Mouse (Mus musculus) limb, embryonic 12.5 days (tissue): ENCODE measurements around the gene Vmn1r43. TPM values are rescaled to one million over a fixed set of nuclear protein-coding genes. Genes with fewer than 3 reads are reported as not detected.
"Not testable (repeated sequence)": the region's sequence is repeated elsewhere in the genome, so short reads cannot be mapped to it uniquely, and the experiment has no call there.

Source experiments
- ATAC-seq: fragments of 200-750 bp; cut with Nextera tagmentation; 2 replicates; pipeline ENCODE4 v1.8.0; 2017; ENCODE audit warnings: low read depth, moderate TSS enrichment; ENCODE audit not compliant: insufficient number of reproducible peaks, insufficient read depth, low FRiP score, low TSS enrichment
- H3K27ac ChIP-seq: fragments of 300-500 bp; sonication (generic); 2 replicates; pipeline ENCODE4 v1.5.1; 2016; ENCODE audit warnings: mild to moderate bottlenecking, moderate library complexity
- H3K27me3 ChIP-seq: fragments of 300-500 bp; sonication (generic); 2 replicates; pipeline ENCODE4 v1.6.1; 2016; ENCODE audit warnings: mild to moderate bottlenecking, moderate library complexity
- H3K36me3 ChIP-seq: fragments of 300-500 bp; sonication (generic); 2 replicates; pipeline ENCODE4 v1.6.1; 2016; ENCODE audit warnings: mild to moderate bottlenecking, moderate library complexity
- H3K4me1 ChIP-seq: fragments of 300-500 bp; sonication (generic); replicated peaks from 2 replicates; pipeline ENCODE4 v1.6.1; 2016
- H3K4me2 ChIP-seq: fragments of 300-500 bp; sonication (generic); 2 replicates; pipeline ENCODE4 v1.6.1; 2016; ENCODE audit warnings: mild to moderate bottlenecking, moderate library complexity
- H3K4me3 ChIP-seq: fragments of 300-500 bp; sonication (generic); replicated peaks from 2 replicates; pipeline ENCODE4 v1.5.1; 2016; ENCODE audit warnings: mild to moderate bottlenecking
- H3K9ac ChIP-seq: fragments of 300-500 bp; sonication (generic); replicated peaks from 2 replicates; pipeline ENCODE4 v1.6.1; 2016; ENCODE audit warnings: mild to moderate bottlenecking, moderate library complexity
- H3K9me3 ChIP-seq: fragments of 300-500 bp; sonication (generic); 2 replicates; pipeline ENCODE4 v1.6.1; 2016; ENCODE audit warnings: mild to moderate bottlenecking, moderate library complexity
- WGBS: fragments of 180-500 bp; shearing (Covaris S2); methylation state at CpG from one replicate; pipeline ENCODE4 v1.1.7; 2016; 5-methylcytosine and 5-hydroxymethylcytosine counted together
- polyA plus RNA-seq: library from polyadenylated mRNA; unstranded; fragments of >200 nt; fragmentation: Nextera tagmentation; extraction: Ambion mirVana; gene quantifications from 2 replicates; pipeline ENCODE4 v1.2.1, GENCODE M21; 2016

Gene Vmn1r43
- polyA plus RNA-seq: not detected in 2 replicates

DNA sequence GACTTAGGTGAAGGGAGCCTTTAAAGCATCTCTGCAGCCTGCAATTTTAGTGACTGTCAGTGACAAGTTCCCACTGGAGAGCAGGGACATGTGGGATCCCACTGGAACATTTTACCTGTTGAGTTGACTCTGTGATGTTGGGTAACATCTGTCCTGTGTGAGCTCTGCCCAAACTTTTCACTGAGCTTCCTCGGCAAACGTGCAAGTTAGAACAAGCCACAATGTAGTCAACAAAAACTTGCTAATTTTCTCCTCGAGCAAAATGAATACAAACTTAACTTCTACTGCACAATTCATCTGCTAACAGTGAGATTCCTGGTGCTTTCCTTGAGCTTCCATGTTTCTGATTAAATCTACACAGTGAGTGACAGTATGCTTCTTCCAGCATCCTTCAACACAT is at the start of gene Vmn1r43, which contains the start of gene Vmn1r42:
TSS of gene Vmn1r43 (minus strand) at position 101 of the 400 bp plus-strand sequence.
TSS of gene Vmn1r42 (minus strand) at position 101 of the 400 bp plus-strand sequence.
- 75% methylated on average over 3 of the region's 3 CpGs for WGBS
- not testable (repeated sequence) for H3K4me2 ChIP-seq, H3K27ac ChIP-seq, H3K4me3 ChIP-seq, H3K27me3 ChIP-seq, ATAC-seq, H3K9ac ChIP-seq, H3K36me3 ChIP-seq, H3K4me1 ChIP-seq
- peaks cover 13% of the 10 kb centered on the region; the same call in 1 of the 2 replicates for H3K9me3 ChIP-seq

DNA sequence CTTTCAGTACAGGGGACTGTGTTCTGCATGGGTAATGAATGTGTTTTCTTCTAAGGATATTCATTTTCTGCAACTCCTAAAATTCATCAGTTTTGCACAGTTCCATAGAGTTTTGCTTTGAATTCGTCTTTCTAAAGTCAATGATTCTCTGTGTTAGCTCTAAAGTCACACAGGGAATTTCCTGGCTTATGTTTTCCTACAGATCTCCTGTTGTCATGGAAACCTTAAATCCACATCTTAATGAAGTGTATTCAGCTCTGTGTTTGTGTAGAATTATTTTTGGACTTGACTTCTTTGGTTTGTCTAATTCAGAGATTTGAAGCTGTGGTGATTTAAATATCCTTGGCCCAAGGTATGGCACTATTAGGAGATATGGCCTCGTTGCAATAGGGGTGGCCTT is 7.6 kb upstream of the Vmn1r43 start:
- Histone ChIP-seq H3K4me2 (no peak overlapping the region), H3K4me1 (no peaks in the 10 kb centered on the region), H3K9ac (no peak overlapping the region), H3K27me3 (no peaks in the 10 kb centered on the region), H3K4me3 (no peak overlapping the region), H3K27ac (no peak overlapping the region), H3K9me3 (peaks cover 18% of the 10 kb centered on the region; the same call in 1 of the 2 replicates), H3K36me3 (no peaks in the 10 kb centered on the region)
- WGBS: 65% methylated on average over 2 of the region's 2 CpGs
- ATAC-seq: no peak

GRCm38 (mm10) chr6:89883360-89883759 is 7.1 kb upstream of the Vmn1r43 start, which contains the start of gene Vmn1r44:
Gene Vmn1r44 (plus strand): TSS chr6:89883660.
- H3K9me3 ChIP-seq: peaks cover 17% of the 10 kb centered on the region; the same call in 1 of the 2 replicates
- no peak within 1 kb of the TSS for H3K4me2 ChIP-seq
- no peaks in the 10 kb centered on the region for H3K4me1 ChIP-seq
- no peak for ATAC-seq
- H3K27me3 ChIP-seq: no peaks in the 10 kb centered on the region
- no peak within 1 kb of the TSS for H3K4me3 ChIP-seq
- no peaks in the 10 kb centered on the region for H3K36me3 ChIP-seq
- no peak within 1 kb of the TSS for H3K27ac ChIP-seq
- no peak within 1 kb of the TSS for H3K9ac ChIP-seq
- 79% methylated on average over 1 of the region's 1 CpGs for WGBS

GRCm38 (mm10) chr6:89880867-89881266 is 4.7 kb upstream of the Vmn1r43 start:
- no peak overlapping the region for H3K4me3 ChIP-seq
- no peak overlapping the region for H3K27ac ChIP-seq
- no peak overlapping the region for H3K9ac ChIP-seq
- no peaks in the 10 kb centered on the region for H3K4me1 ChIP-seq
- no peak for ATAC-seq
- H3K4me2 ChIP-seq: no peak overlapping the region
- peaks cover 16% of the 10 kb centered on the region; the same call in 1 of the 2 replicates for H3K9me3 ChIP-seq
- no peaks in the 10 kb centered on the region for H3K27me3 ChIP-seq
- H3K36me3 ChIP-seq: no peaks in the 10 kb centered on the region

- H3K27me3 ChIP-seq: no peaks in the 10 kb centered on the region
- 81% methylated on average over 2 of the region's 2 CpGs for WGBS
- no peak overlapping the region for H3K9ac ChIP-seq
Observed at GRCm38 (mm10) chr6:89876963-89877362, 750 bp upstream of the Vmn1r43 start.

DNA sequence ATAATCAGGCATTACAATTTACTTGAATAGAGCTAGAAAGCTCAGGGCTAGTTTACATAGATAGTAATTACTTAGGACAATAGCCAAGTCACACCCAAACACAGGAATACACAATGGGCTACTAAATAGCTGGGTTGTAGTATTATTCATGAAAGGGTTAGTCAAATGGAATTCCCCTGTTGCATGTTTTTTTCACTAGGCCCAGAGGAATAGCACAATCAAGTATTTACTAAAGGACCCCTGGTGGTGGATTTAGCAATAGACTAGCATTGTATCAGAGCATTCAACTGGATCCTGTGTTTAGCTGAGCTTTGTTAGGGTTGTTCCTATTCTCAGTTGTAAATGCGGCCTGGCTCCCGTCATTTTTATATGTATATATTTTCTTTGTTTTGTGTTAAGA is 8.2 kb downstream of the Vmn1r43 start:
- H3K9me3 ChIP-seq: peaks cover 34% of the 10 kb centered on the region
- H3K27ac ChIP-seq: no peak overlapping the region
- no peaks in the 10 kb centered on the region for H3K4me1 ChIP-seq
- no peak for ATAC-seq
- H3K36me3 ChIP-seq: no peaks in the 10 kb centered on the region
- H3K9ac ChIP-seq: no peak overlapping the region
- no peak overlapping the region for H3K4me3 ChIP-seq
- no peak overlapping the region for H3K4me2 ChIP-seq
- H3K27me3 ChIP-seq: no peaks in the 10 kb centered on the region
- 89% methylated on average over 2 of the region's 2 CpGs for WGBS

More at GRCm38 (mm10) chr6:89876963-89877362, 750 bp upstream of the Vmn1r43 start:
- Histone ChIP-seq H3K4me2 (no peak overlapping the region), H3K36me3 (no peaks in the 10 kb centered on the region), H3K27ac (no peak overlapping the region), H3K4me3 (no peak overlapping the region), H3K4me1 (no peaks in the 10 kb centered on the region), H3K9me3 (peaks cover 13% of the 10 kb centered on the region; the same call in 1 of the 2 replicates)
- ATAC-seq: no peak

DNA sequence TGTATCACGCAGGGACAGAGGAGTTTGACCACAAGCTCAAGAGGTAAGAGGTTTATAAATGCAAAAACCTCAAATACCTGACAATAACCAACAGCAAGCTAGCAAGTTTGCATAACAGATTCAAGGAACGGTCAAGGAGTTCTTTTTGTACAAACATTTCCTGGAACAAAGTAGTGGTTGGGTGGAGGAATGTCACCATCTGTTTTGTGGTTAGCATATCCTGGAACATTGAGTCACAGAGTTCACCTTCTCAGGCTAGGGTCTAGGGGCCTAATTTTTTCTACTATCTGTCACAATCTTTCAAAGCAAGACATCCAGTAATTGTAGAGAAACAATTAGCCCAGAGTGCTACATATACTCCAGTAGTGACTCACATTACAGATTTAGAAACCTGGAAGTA is 8.9 kb downstream of the Vmn1r43 start:
- no peak overlapping the region for H3K27ac ChIP-seq
- H3K36me3 ChIP-seq: no peaks in the 10 kb centered on the region
- no peak for ATAC-seq
- H3K27me3 ChIP-seq: no peaks in the 10 kb centered on the region
- H3K4me3 ChIP-seq: no peak overlapping the region
- H3K4me2 ChIP-seq: no peak overlapping the region
- H3K9ac ChIP-seq: no peak overlapping the region
- peaks cover 37% of the 10 kb centered on the region for H3K9me3 ChIP-seq
- H3K4me1 ChIP-seq: no peaks in the 10 kb centered on the region
- WGBS: 94% methylated on average over 2 of the region's 2 CpGs

DNA sequence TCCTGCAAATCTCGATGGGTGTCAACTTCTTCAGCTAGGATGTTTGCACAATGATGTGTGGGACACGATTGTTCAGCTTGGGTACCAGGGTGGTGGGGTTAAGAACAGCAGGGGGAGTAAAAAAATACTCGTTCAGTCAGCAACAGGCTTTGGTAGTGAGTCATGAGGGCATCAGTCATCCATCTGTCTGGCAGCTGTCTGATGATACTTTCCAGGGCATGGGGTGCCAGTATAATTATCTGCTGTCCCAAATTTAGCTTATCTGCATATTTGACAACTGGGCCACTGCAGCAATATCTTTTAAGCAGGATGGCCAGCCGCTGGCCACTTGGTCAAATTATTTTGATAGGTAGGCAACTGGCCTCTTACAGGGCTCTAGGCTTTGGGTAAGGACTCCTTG is 12.4 kb downstream of the Vmn1r43 start:
- H3K27me3 ChIP-seq: no peaks in the 10 kb centered on the region
- no peaks in the 10 kb centered on the region for H3K4me1 ChIP-seq
- peaks cover 47% of the 10 kb centered on the region for H3K9me3 ChIP-seq
- H3K4me3 ChIP-seq: no peak overlapping the region
- H3K9ac ChIP-seq: no peak overlapping the region
- 77% methylated on average over 4 of the region's 4 CpGs for WGBS
- H3K4me2 ChIP-seq: no peak overlapping the region
- no peaks in the 10 kb centered on the region for H3K36me3 ChIP-seq
- H3K27ac ChIP-seq: no peak overlapping the region
- no peak for ATAC-seq

- Histone ChIP-seq H3K4me3 (no peak overlapping the region), H3K4me1 (no peaks in the 10 kb centered on the region), H3K36me3 (no peaks in the 10 kb centered on the region), H3K27me3 (no peaks in the 10 kb centered on the region), H3K4me2 (no peak overlapping the region), H3K9me3 (peaks cover 37% of the 10 kb centered on the region), H3K9ac (no peak overlapping the region), H3K27ac (no peak overlapping the region)
- WGBS: 85% methylated on average over 2 of the region's 2 CpGs
- no peak for ATAC-seq
Observed at GRCm38 (mm10) chr6:89859839-89860238, 16.4 kb downstream of the Vmn1r43 start.

DNA sequence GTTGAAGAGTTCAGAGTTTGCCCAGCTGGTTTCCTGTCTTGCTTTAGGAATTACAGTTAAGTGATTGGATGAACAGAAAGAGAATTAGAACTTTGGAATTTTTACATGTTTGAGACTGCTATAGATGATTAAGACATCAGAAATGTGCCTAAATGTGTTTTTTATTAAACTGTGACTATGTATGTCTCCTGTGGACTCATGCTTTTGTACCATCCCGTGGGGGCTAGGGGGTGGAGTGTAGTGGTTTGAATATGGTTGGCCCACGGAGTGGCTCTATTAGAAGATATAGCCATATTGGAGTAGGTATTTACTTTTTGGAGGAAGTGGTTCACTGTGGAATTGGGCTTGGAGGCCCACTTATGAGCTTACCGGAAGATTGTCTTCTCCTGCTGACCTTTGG is 18.7 kb downstream of the Vmn1r43 start:
- no peak overlapping the region for H3K9ac ChIP-seq
- no peaks in the 10 kb centered on the region for H3K27me3 ChIP-seq
- H3K27ac ChIP-seq: no peak overlapping the region
- H3K36me3 ChIP-seq: no peaks in the 10 kb centered on the region
- no peaks in the 10 kb centered on the region for H3K4me1 ChIP-seq
- ATAC-seq: no peak
- H3K4me2 ChIP-seq: no peak overlapping the region
- H3K4me3 ChIP-seq: no peak overlapping the region
- 77% methylated on average over 3 of the region's 3 CpGs for WGBS
- H3K9me3 ChIP-seq: peaks cover 24% of the 10 kb centered on the region
